Mouse (Mus musculus): ENCODE data around the gene H2afz. TPM values are rescaled to one million over a fixed set of nuclear protein-coding genes. Genes with fewer than 3 reads are reported as not detected.
"Not testable (repeated sequence)": the region's sequence is repeated elsewhere in the genome, so short reads cannot be mapped to it uniquely, and the experiment has no call there.

The H2afz gene
- polyA plus RNA-seq, 1 experiment from 2014 or later: 1,422 TPM

- no peak overlapping the region for H3K9ac ChIP-seq (replicated peaks)
- H3K4me1 ChIP-seq: no peaks in the 10 kb centered on the region
- no peaks in the 10 kb centered on the region for H3K27me3 ChIP-seq
- H3K4me2 ChIP-seq (replicated peaks): no peak overlapping the region
- 87% methylated on average over 5 of the region's 5 CpGs for WGBS
- H3K4me3 ChIP-seq: no peak overlapping the region
- H3K27ac ChIP-seq (replicated peaks): no peak overlapping the region
- H3K9me3 ChIP-seq: no peaks in the 10 kb centered on the region
- no peak for ATAC-seq (replicated peaks)
- no peaks in the 10 kb centered on the region for H3K36me3 ChIP-seq
Observed at GRCm38 (mm10) chr3:137846552-137846951, 17.7 kb upstream of the H2afz start.

- no peaks in the 10 kb centered on the region for H3K9me3 ChIP-seq
- H3K36me3 ChIP-seq: no peaks in the 10 kb centered on the region
- no peak for ATAC-seq (replicated peaks)
- no peak overlapping the region for H3K4me3 ChIP-seq
- no peak overlapping the region for H3K9ac ChIP-seq (replicated peaks)
- no peak overlapping the region for H3K4me2 ChIP-seq (replicated peaks)
- no peak overlapping the region for H3K27ac ChIP-seq (replicated peaks)
- H3K27me3 ChIP-seq: no peaks in the 10 kb centered on the region
- 90% methylated on average over 9 of the region's 9 CpGs for WGBS
- no peaks in the 10 kb centered on the region for H3K4me1 ChIP-seq
Observed at GRCm38 (mm10) chr3:137848354-137848753, 15.9 kb upstream of the H2afz start.

GRCm38 (mm10) chr3:137849697-137850096, 14.6 kb upstream of the H2afz start:
- Histone ChIP-seq H3K4me2 (replicated peaks) (no peak overlapping the region), H3K9ac (replicated peaks) (no peak overlapping the region), H3K27me3 (no peaks in the 10 kb centered on the region), H3K9me3 (no peaks in the 10 kb centered on the region), H3K36me3 (no peaks in the 10 kb centered on the region), H3K4me1 (no peaks in the 10 kb centered on the region), H3K27ac (replicated peaks) (no peak overlapping the region), H3K4me3 (no peak overlapping the region)
- WGBS: 89% methylated on average over 5 of the region's 5 CpGs
- no peak for ATAC-seq (replicated peaks)

GRCm38 (mm10) chr3:137851196-137851595, 13.1 kb upstream of the H2afz start:
- no peak overlapping the region for H3K4me3 ChIP-seq
- H3K4me1 ChIP-seq: no peaks in the 10 kb centered on the region
- WGBS: 91% methylated on average over 2 of the region's 2 CpGs
- no peak overlapping the region for H3K4me2 ChIP-seq (replicated peaks)
- no peak overlapping the region for H3K9ac ChIP-seq (replicated peaks)
- H3K36me3 ChIP-seq: no peaks in the 10 kb centered on the region
- H3K27me3 ChIP-seq: no peaks in the 10 kb centered on the region
- no peak overlapping the region for H3K27ac ChIP-seq (replicated peaks)
- no peak for ATAC-seq (replicated peaks)
- H3K9me3 ChIP-seq: no peaks in the 10 kb centered on the region

GRCm38 (mm10) chr3:137853011-137853410, 11.3 kb upstream of the H2afz start:
- WGBS: 91% methylated on average over 1 of the region's 1 CpGs
- H3K36me3 ChIP-seq; H3K27ac ChIP-seq (replicated peaks); ATAC-seq (replicated peaks); H3K9ac ChIP-seq (replicated peaks); H3K4me2 ChIP-seq (replicated peaks); H3K27me3 ChIP-seq; H3K4me3 ChIP-seq; H3K4me1 ChIP-seq; H3K9me3 ChIP-seq: not testable (repeated sequence)

- H3K36me3 ChIP-seq: no peaks in the 10 kb centered on the region
- H3K27me3 ChIP-seq: no peaks in the 10 kb centered on the region
- no peak overlapping the region for H3K9ac ChIP-seq (replicated peaks)
- no peaks in the 10 kb centered on the region for H3K9me3 ChIP-seq
- H3K4me1 ChIP-seq: no peaks in the 10 kb centered on the region
- H3K4me3 ChIP-seq: no peak overlapping the region
- no peak overlapping the region for H3K27ac ChIP-seq (replicated peaks)
- no peak overlapping the region for H3K4me2 ChIP-seq (replicated peaks)
- ATAC-seq (replicated peaks): no peak
- WGBS: 51% methylated on average over 3 of the region's 3 CpGs
Observed at GRCm38 (mm10) chr3:137855328-137855727, 9.0 kb upstream of the H2afz start.

GRCm38 (mm10) chr3:137856061-137856460, 8.2 kb upstream of the H2afz start:
- Histone ChIP-seq H3K4me2 (replicated peaks) (no peak overlapping the region), H3K27ac (replicated peaks) (no peak overlapping the region), H3K27me3 (no peaks in the 10 kb centered on the region), H3K4me1 (no peaks in the 10 kb centered on the region), H3K9ac (replicated peaks) (no peak overlapping the region), H3K9me3 (no peaks in the 10 kb centered on the region), H3K4me3 (no peak overlapping the region), H3K36me3 (no peaks in the 10 kb centered on the region)
- no peak for ATAC-seq (replicated peaks)
- WGBS: 78% methylated on average over 7 of the region's 7 CpGs

GRCm38 (mm10) chr3:137860394-137861170, 3.7 kb upstream of the H2afz start:
- peaks cover 5% of the 10 kb centered on the region; the same call in 1 of the 2 replicates for H3K4me1 ChIP-seq
- no peak overlapping the region for H3K4me2 ChIP-seq (replicated peaks)
- no peaks in the 10 kb centered on the region for H3K36me3 ChIP-seq
- H3K4me3 ChIP-seq: no peak overlapping the region
- no peak for ATAC-seq (replicated peaks)
- no peak overlapping the region for H3K9ac ChIP-seq (replicated peaks)
- H3K27ac ChIP-seq (replicated peaks): 0 out of 2 replicates have a peak overlapping the region, but pooled peaks have one; percentile 3
- no peaks in the 10 kb centered on the region for H3K9me3 ChIP-seq
- no peaks in the 10 kb centered on the region for H3K27me3 ChIP-seq
- 77% methylated on average over 8 of the region's 8 CpGs for WGBS

- WGBS: 30% methylated on average over 4 of the region's 4 CpGs
Observed at GRCm38 (mm10) chr3:137861436-137861835, 2.9 kb upstream of the H2afz start.

GRCm38 (mm10) chr3:137862600-137862999, 1.7 kb upstream of the H2afz start:
- H3K4me2 ChIP-seq (replicated peaks): no peak overlapping the region
- no peak overlapping the region for H3K9ac ChIP-seq (replicated peaks)
- H3K4me1 ChIP-seq: peaks cover 20% of the 10 kb centered on the region
- WGBS: 92% methylated on average over 3 of the region's 3 CpGs
- peaks cover 2% of the 10 kb centered on the region; the same call in 1 of the 2 replicates for H3K36me3 ChIP-seq
- ATAC-seq (replicated peaks): no peak
- H3K4me3 ChIP-seq: no peak overlapping the region
- no peaks in the 10 kb centered on the region for H3K27me3 ChIP-seq
- H3K9me3 ChIP-seq: no peaks in the 10 kb centered on the region
- no peak overlapping the region for H3K27ac ChIP-seq (replicated peaks)

More at GRCm38 (mm10) chr3:137861436-137861835, 2.9 kb upstream of the H2afz start:
- no peaks in the 10 kb centered on the region for H3K27me3 ChIP-seq
- H3K4me3 ChIP-seq: no peak overlapping the region
- peaks cover 12% of the 10 kb centered on the region for H3K4me1 ChIP-seq
- no peaks in the 10 kb centered on the region for H3K9me3 ChIP-seq
- H3K36me3 ChIP-seq: no peaks in the 10 kb centered on the region
- no peak for ATAC-seq (replicated peaks)
- no peak overlapping the region for H3K9ac ChIP-seq (replicated peaks)
- H3K27ac ChIP-seq (replicated peaks): 0 out of 2 replicates have a peak overlapping the region, but pooled peaks have one; percentile 3
- no peak overlapping the region for H3K4me2 ChIP-seq (replicated peaks)

- ATAC-seq (replicated peaks): no peak
- Histone ChIP-seq H3K27me3 (no peaks in the 10 kb centered on the region), H3K4me2 (replicated peaks) (peak overlapping the region; percentile 59), H3K4me1 (peaks cover 22% of the 10 kb centered on the region), H3K4me3 (peak overlapping the region; percentile 67), H3K9ac (replicated peaks) (peak overlapping the region; percentile 66), H3K9me3 (no peaks in the 10 kb centered on the region), H3K27ac (replicated peaks) (peak overlapping the region; percentile 94), H3K36me3 (peaks cover 2% of the 10 kb centered on the region; the same call in 1 of the 2 replicates)
- WGBS: 32% methylated on average over 22 of the region's 22 CpGs
Observed at GRCm38 (mm10) chr3:137863330-137864123, 760 bp upstream of the H2afz start.
